Mouse (Mus musculus) cortical plate, adult 2 months (tissue): ENCODE data around the gene Nat14.

Experiments used
- CTCF ChIP-seq: fragments of 200-500 bp; IDR thresholded peaks from 2 replicates; pipeline ENCODE4 v1.5.1; 2011; ENCODE audit warnings: mild to moderate bottlenecking, control low read depth, low read length; ENCODE audit not compliant: insufficient read depth; ENCODE audit errors: extremely low read depth
- POLR2A ChIP-seq: fragments of 200-500 bp; IDR thresholded peaks from 2 replicates; pipeline ENCODE4 v1.6.1; 2011; ENCODE audit warnings: mild to moderate bottlenecking, low read length, control low read depth; ENCODE audit not compliant: insufficient read depth; ENCODE audit errors: extremely low read depth

GRCm38 (mm10) chr7:4947855-4948254, 26.0 kb downstream of the Nat14 start:
- TF ChIP-seq CTCF (no peak), POLR2A (no peak)
